Mouse (Mus musculus): ENCODE results near the gene Nab2. TPM values are rescaled to one million over a fixed set of nuclear protein-coding genes. Genes with fewer than 3 reads are reported as not detected.

Gene Nab2
- polyA plus RNA-seq, 1 experiment from 2014 or later = 2.3 TPM

DNA sequence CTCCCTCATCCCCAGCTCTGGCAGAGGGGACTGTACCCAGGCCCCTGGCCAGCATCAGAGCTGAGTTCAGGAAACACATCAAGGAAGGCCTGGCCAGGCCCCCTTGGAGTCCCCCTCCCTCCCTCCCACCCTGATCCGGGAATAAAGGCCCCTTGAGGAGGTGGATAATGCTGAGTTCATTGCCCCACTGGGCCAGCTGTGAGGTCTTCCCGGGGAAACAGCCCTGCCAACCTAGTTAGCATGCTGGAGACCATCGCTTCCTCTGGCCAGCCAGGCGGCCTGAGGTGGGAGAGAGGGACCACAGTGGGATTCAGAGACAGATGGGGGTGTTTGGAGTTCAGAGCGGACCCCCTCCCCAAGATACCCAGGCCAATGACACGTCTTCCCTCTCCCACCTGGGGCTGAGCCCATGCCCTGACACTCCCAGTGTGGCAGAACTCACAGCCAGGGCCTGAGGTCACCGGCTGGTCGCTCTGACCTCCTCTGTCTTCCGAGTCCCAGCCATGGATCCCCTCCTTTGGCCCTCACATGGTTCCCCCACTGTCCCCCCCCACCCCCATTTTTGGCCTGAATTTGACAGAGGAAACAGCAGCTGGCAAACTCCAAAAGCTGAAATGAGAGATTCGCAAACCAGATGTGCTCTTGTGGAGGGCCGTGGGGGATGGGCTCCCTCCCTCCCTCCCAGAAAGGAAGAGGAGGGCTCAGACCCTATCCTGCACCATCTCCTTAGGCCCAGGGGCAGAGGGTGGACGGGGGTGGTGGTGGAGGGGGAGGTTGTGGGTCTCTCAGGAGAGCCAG, 53.9 kb downstream of the Nab2 start:
- H3K4me3 ChIP-seq (replicated peaks; ENCODE audit: low read length) = no peak overlapping the region
- no peak overlapping the region for H3K9ac ChIP-seq
- 27% methylated on average over 11 of the region's 12 CpGs for WGBS
- H3K27ac ChIP-seq = peak overlapping the region; percentile 52; the same call in 1 of the 2 replicates
- H3K4me1 ChIP-seq (replicated peaks; ENCODE audit: control insufficient read depth, insufficient read depth, low read length) = peaks cover 56% of the 10 kb centered on the region
- ATAC-seq (ENCODE audit: low FRiP score) (peak; percentile 29; the same call in 1 of the 2 replicates), DNase-seq (ENCODE audit: low spot score) (no peak)
- H3K36me3 ChIP-seq (replicated peaks; ENCODE audit: control insufficient read depth, insufficient read depth) = peaks cover 44% of the 10 kb centered on the region
- no peaks in the 10 kb centered on the region for H3K9me3 ChIP-seq (ENCODE audit: control insufficient read depth, low read length)
- H3K27me3 ChIP-seq (ENCODE audit: control insufficient read depth, insufficient read depth, low read length) = no peaks in the 10 kb centered on the region
- H3K4me2 ChIP-seq (replicated peaks) = no peak overlapping the region; the same call in 1 of the 2 replicates

DNA sequence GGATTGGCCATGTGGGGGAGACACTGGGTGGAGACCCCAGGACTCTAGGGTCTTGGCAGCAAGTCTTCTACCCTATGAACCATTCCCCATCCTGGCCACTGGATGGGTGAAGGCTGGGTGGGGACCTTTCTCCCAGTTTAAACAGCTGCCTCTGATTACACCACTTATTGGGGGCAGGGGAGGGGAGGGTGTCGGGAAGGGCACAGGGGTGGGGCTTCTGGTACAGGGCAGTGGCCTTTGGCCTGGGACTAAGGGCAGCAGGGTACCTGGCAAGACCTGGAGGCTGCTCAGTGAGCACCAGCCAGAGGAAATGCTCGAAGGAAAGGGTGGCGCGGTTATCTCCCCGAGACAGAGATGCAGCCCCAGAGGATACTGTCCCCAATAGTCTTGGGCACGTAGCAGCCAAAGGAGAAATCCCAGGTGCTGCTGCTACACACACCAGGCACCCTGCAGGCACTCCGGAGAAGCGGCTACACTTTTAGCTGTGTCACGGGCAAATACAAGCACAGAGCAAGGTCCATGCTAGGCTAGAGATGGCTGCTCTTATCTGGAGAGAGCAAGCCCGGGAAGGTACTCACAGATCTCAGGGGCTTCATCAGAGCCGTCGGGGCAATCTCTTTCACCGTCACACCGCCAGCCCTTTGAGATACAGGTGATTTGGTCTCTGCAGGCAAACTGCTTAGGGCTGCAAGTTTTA, 56.1 kb downstream of the Nab2 start:
- Histone ChIP-seq H3K9me3 (ENCODE audit: control insufficient read depth, low read length) (no peaks in the 10 kb centered on the region), H3K4me2 (replicated peaks) (no peak overlapping the region), H3K27ac (no peak overlapping the region), H3K9ac (no peak overlapping the region), H3K27me3 (ENCODE audit: control insufficient read depth, insufficient read depth, low read length) (no peaks in the 10 kb centered on the region), H3K4me3 (replicated peaks; ENCODE audit: low read length) (no peak overlapping the region), H3K36me3 (replicated peaks; ENCODE audit: control insufficient read depth, insufficient read depth) (peaks cover 64% of the 10 kb centered on the region), H3K4me1 (replicated peaks; ENCODE audit: control insufficient read depth, insufficient read depth, low read length) (peaks cover 34% of the 10 kb centered on the region)
- ATAC-seq (ENCODE audit: low FRiP score) = no peak
- 90% methylated on average over 14 of the region's 14 CpGs for WGBS
- DNase-seq (ENCODE audit: low spot score) = no peak

Other genes starting within 250 kb of the Nab2 start
- 0.60 TPM in 1 of 2 replicates, not detected in the other for gene Stac3, start 166.9 kb downstream of the Nab2 start, polyA plus RNA-seq (2014; fragmentation: Nextera tagmentation; extraction: Ambion mirVana)
- gene Ndufa4l2, start 153.6 kb downstream of the Nab2 start, polyA plus RNA-seq (2014; fragmentation: Nextera tagmentation; extraction: Ambion mirVana) = 12.7 and 18.0 TPM in 2 replicates
- 45.6 and 47.4 TPM in 2 replicates for gene Shmt2, start 146.1 kb downstream of the Nab2 start, polyA plus RNA-seq (2014; fragmentation: Nextera tagmentation; extraction: Ambion mirVana)
- 94.1 and 105 TPM in 2 replicates for gene Nxph4, start 134.0 kb downstream of the Nab2 start, polyA plus RNA-seq (2014; fragmentation: Nextera tagmentation; extraction: Ambion mirVana)
- gene Lrp1, start 47.4 kb downstream of the Nab2 start, polyA plus RNA-seq (2014; fragmentation: Nextera tagmentation; extraction: Ambion mirVana) = 118 and 119 TPM in 2 replicates
- gene Stat6, start 25.6 kb downstream of the Nab2 start, polyA plus RNA-seq (2014; fragmentation: Nextera tagmentation; extraction: Ambion mirVana) = 4.7 and 5.5 TPM in 2 replicates
- 3.3 and 4.3 TPM in 2 replicates for gene Nemp1, start 1.7 kb downstream of the Nab2 start, polyA plus RNA-seq (2014; fragmentation: Nextera tagmentation; extraction: Ambion mirVana)
- 0.37 and 0.76 TPM in 2 replicates for gene Myo1a, start 36.6 kb upstream of the Nab2 start, polyA plus RNA-seq (2014; fragmentation: Nextera tagmentation; extraction: Ambion mirVana)
- gene Tac2, start 55.9 kb upstream of the Nab2 start, polyA plus RNA-seq (2014; fragmentation: Nextera tagmentation; extraction: Ambion mirVana) = 0.41 and 0.44 TPM in 2 replicates
- 4.3 and 4.7 TPM in 2 replicates for gene Zbtb39, start 71.0 kb upstream of the Nab2 start, polyA plus RNA-seq (2014; fragmentation: Nextera tagmentation; extraction: Ambion mirVana)
- 0.70 and 0.87 TPM in 2 replicates for gene Gpr182, start 83.2 kb upstream of the Nab2 start, polyA plus RNA-seq (2014; fragmentation: Nextera tagmentation; extraction: Ambion mirVana)
- gene Rdh1, start 91.2 kb upstream of the Nab2 start, polyA plus RNA-seq (2014; fragmentation: Nextera tagmentation; extraction: Ambion mirVana) = 0.05 TPM in 1 of 2 replicates, not detected in the other
- gene Rdh16f1, start 91.2 kb upstream of the Nab2 start, polyA plus RNA-seq (2014; fragmentation: Nextera tagmentation; extraction: Ambion mirVana) = not detected in 2 replicates
- gene Rdh9, start 107.8 kb upstream of the Nab2 start, polyA plus RNA-seq (2014; fragmentation: Nextera tagmentation; extraction: Ambion mirVana) = 0.12 TPM in 1 of 2 replicates, not detected in the other
- 0.10 TPM in 1 of 2 replicates, not detected in the other for gene Rdh16, start 132.6 kb upstream of the Nab2 start, polyA plus RNA-seq (2014; fragmentation: Nextera tagmentation; extraction: Ambion mirVana)
- not detected in 2 replicates for gene Rdh19, start 181.4 kb upstream of the Nab2 start, polyA plus RNA-seq (2014; fragmentation: Nextera tagmentation; extraction: Ambion mirVana)
- gene Rdh16f2, start 197.9 kb upstream of the Nab2 start, polyA plus RNA-seq (2014; fragmentation: Nextera tagmentation; extraction: Ambion mirVana) = not detected in 2 replicates
- not detected in 2 replicates for gene Rdh7, start 220.2 kb upstream of the Nab2 start, polyA plus RNA-seq (2014; fragmentation: Nextera tagmentation; extraction: Ambion mirVana)
- gene Sdr9c7, start 229.9 kb upstream of the Nab2 start, polyA plus RNA-seq (2014; fragmentation: Nextera tagmentation; extraction: Ambion mirVana) = not detected in 2 replicates

Measured in hindbrain, embryonic 14.5 days (tissue).